Mouse (Mus musculus) heart, embryonic 15.5 days (tissue): ENCODE results near the gene Mettl25. TPM values are rescaled to one million over a fixed set of nuclear protein-coding genes. Genes with fewer than 3 reads are reported as not detected.
A peak's percentile ranks its signal among the peaks of the same experiment; 100 is the strongest.

Source experiments
- ATAC-seq: fragments of 200-750 bp; cut with Nextera tagmentation; replicated peaks from 2 replicates; pipeline ENCODE4 v1.8.0; 2017; ENCODE audit warnings: low read depth, moderate TSS enrichment; ENCODE audit not compliant: insufficient number of reproducible peaks, insufficient read depth, low FRiP score
- H3K27ac ChIP-seq: fragments of 300-500 bp; sonication (generic); 2 replicates; pipeline ENCODE4 v1.5.1; 2015; ENCODE audit warnings: mild to moderate bottlenecking, inconsistent platforms
- H3K27me3 ChIP-seq: fragments of 300-500 bp; sonication (generic); 2 replicates; pipeline ENCODE4 v1.6.1; 2015; ENCODE audit warnings: inconsistent platforms
- H3K36me3 ChIP-seq: fragments of 300-500 bp; sonication (generic); 2 replicates; pipeline ENCODE4 v1.6.1; 2015; ENCODE audit warnings: mild to moderate bottlenecking, inconsistent platforms
- H3K4me1 ChIP-seq: fragments of 300-500 bp; sonication (generic); replicated peaks from 2 replicates; pipeline ENCODE4 v1.6.1; 2015; ENCODE audit warnings: inconsistent platforms
- H3K4me2 ChIP-seq: fragments of 300-500 bp; sonication (generic); 2 replicates; pipeline ENCODE4 v1.6.1; 2015; ENCODE audit warnings: inconsistent platforms, mild to moderate bottlenecking, moderate library complexity
- H3K4me3 ChIP-seq: fragments of 300-500 bp; sonication (generic); 2 replicates; pipeline ENCODE4 v1.5.1; 2015; ENCODE audit warnings: mild to moderate bottlenecking, inconsistent platforms
- H3K9ac ChIP-seq: fragments of 300-500 bp; sonication (generic); 2 replicates; pipeline ENCODE4 v1.6.1; 2015; ENCODE audit warnings: mild to moderate bottlenecking, inconsistent platforms
- H3K9me3 ChIP-seq: fragments of 300-500 bp; sonication (generic); replicated peaks from 2 replicates; pipeline ENCODE4 v1.6.1; 2016; ENCODE audit warnings: inconsistent platforms
- WGBS: fragments of 180-500 bp; shearing (Covaris S2); methylation state at CpG from one replicate; pipeline ENCODE4 v1.1.7; 2015; ENCODE audit warnings: mixed read lengths; 5-methylcytosine and 5-hydroxymethylcytosine counted together
- polyA plus RNA-seq: library from polyadenylated mRNA; unstranded; fragments of >200 nt; fragmentation: Nextera tagmentation; extraction: Ambion mirVana; gene quantifications from 2 replicates; pipeline ENCODE4 v1.2.1, GENCODE M21; 2015

Mettl25 gene
- polyA plus RNA-seq, result 9.8 and 10.3 TPM in 2 replicates

- no peaks in the 10 kb centered on the region for H3K27me3 ChIP-seq
- no peaks in the 10 kb centered on the region for H3K9me3 ChIP-seq
- peaks cover 35% of the 10 kb centered on the region for H3K36me3 ChIP-seq
- peak within 1 kb of the TSS; percentile 96 for H3K27ac ChIP-seq
- ATAC-seq, result peak; percentile 97
- H3K4me1 ChIP-seq, result peaks cover 8% of the 10 kb centered on the region
- WGBS, result under 1% methylated on average over 90 of the region's 90 CpGs
- H3K4me2 ChIP-seq, result peak within 1 kb of the TSS; percentile 73
- peak within 1 kb of the TSS; percentile 85 for H3K4me3 ChIP-seq
- peak within 1 kb of the TSS; percentile 84 for H3K9ac ChIP-seq
These were observed at the start of gene Mettl25, which contains the start of gene Ccdc59 for GRCm38 (mm10) chr10:105840928-105841888. Mettl25 (minus strand) TSS chr10:105841380. Ccdc59 (plus strand) TSS chr10:105841067.

- Histone ChIP-seq H3K27me3 (no peaks in the 10 kb centered on the region), H3K36me3 (no peaks in the 10 kb centered on the region), H3K4me3 (no peak overlapping the region), H3K4me2 (no peak overlapping the region), H3K4me1 (no peaks in the 10 kb centered on the region), H3K27ac (no peak overlapping the region), H3K9ac (no peak overlapping the region), H3K9me3 (no peaks in the 10 kb centered on the region)
- ATAC-seq, result no peak
- WGBS, result 51% methylated on average over 4 of the region's 4 CpGs
These were observed 26.1 kb upstream of the Mettl25 start for GRCm38 (mm10) chr10:105867312-105867711.

- Histone ChIP-seq H3K4me1 (peaks cover 6% of the 10 kb centered on the region), H3K27me3 (no peaks in the 10 kb centered on the region), H3K4me2 (no peak overlapping the region), H3K27ac (no peak overlapping the region), H3K36me3 (peaks cover 28% of the 10 kb centered on the region), H3K9me3 (no peaks in the 10 kb centered on the region), H3K9ac (no peak overlapping the region), H3K4me3 (no peak overlapping the region)
- WGBS, result 38% methylated on average over 4 of the region's 4 CpGs
- no peak for ATAC-seq
These were observed 10.0 kb upstream of the Mettl25 start for GRCm38 (mm10) chr10:105851136-105851535.

GRCm38 (mm10) chr10:105850286-105850685 lies 9.1 kb upstream of the Mettl25 start:
- Histone ChIP-seq H3K4me1 (peaks cover 6% of the 10 kb centered on the region), H3K9ac (no peak overlapping the region), H3K9me3 (no peaks in the 10 kb centered on the region), H3K27me3 (no peaks in the 10 kb centered on the region), H3K27ac (no peak overlapping the region), H3K36me3 (peaks cover 35% of the 10 kb centered on the region), H3K4me2 (no peak overlapping the region), H3K4me3 (no peak overlapping the region)
- no peak for ATAC-seq
- 85% methylated on average over 5 of the region's 5 CpGs for WGBS

- no peak overlapping the region for H3K27ac ChIP-seq
- no peak for ATAC-seq
- WGBS, result 80% methylated on average over 7 of the region's 7 CpGs
- H3K4me3 ChIP-seq, result 0 out of 2 replicates have a peak overlapping the region, but pooled peaks have one; percentile 85
- H3K27me3 ChIP-seq, result no peaks in the 10 kb centered on the region
- H3K4me1 ChIP-seq, result peaks cover 8% of the 10 kb centered on the region
- no peaks in the 10 kb centered on the region for H3K9me3 ChIP-seq
- H3K36me3 ChIP-seq, result peaks cover 45% of the 10 kb centered on the region
- H3K4me2 ChIP-seq, result peak overlapping the region; percentile 73; the same call in 1 of the 2 replicates
- H3K9ac ChIP-seq, result no peak overlapping the region
These were observed 1.4 kb upstream of the Mettl25 start for GRCm38 (mm10) chr10:105842574-105842973.

GRCm38 (mm10) chr10:105834627-105835228 lies 6.5 kb downstream of the Mettl25 start:
- Histone ChIP-seq H3K4me1 (no peaks in the 10 kb centered on the region), H3K4me3 (no peak overlapping the region), H3K9me3 (no peaks in the 10 kb centered on the region), H3K27me3 (no peaks in the 10 kb centered on the region), H3K9ac (no peak overlapping the region), H3K27ac (no peak overlapping the region), H3K36me3 (peaks cover 4% of the 10 kb centered on the region; the same call in 1 of the 2 replicates), H3K4me2 (no peak overlapping the region)
- 59% methylated on average over 10 of the region's 10 CpGs for WGBS
- no peak for ATAC-seq

GRCm38 (mm10) chr10:105806259-105807010 lies 34.7 kb downstream of the Mettl25 start:
- ATAC-seq, result no peak
- WGBS, result 74% methylated on average over 7 of the region's 7 CpGs
- H3K27ac ChIP-seq, result no peak overlapping the region
- no peaks in the 10 kb centered on the region for H3K27me3 ChIP-seq
- H3K4me2 ChIP-seq, result no peak overlapping the region
- H3K9me3 ChIP-seq, result no peaks in the 10 kb centered on the region
- H3K4me1 ChIP-seq, result no peaks in the 10 kb centered on the region
- H3K4me3 ChIP-seq, result no peak overlapping the region
- H3K36me3 ChIP-seq, result no peaks in the 10 kb centered on the region
- H3K9ac ChIP-seq, result no peak overlapping the region

- H3K9ac ChIP-seq, result no peak overlapping the region
- H3K36me3 ChIP-seq, result no peaks in the 10 kb centered on the region
- no peaks in the 10 kb centered on the region for H3K9me3 ChIP-seq
- no peaks in the 10 kb centered on the region for H3K27me3 ChIP-seq
- ATAC-seq, result no peak
- H3K4me1 ChIP-seq, result no peaks in the 10 kb centered on the region
- 80% methylated on average over 2 of the region's 2 CpGs for WGBS
- no peak overlapping the region for H3K27ac ChIP-seq
- H3K4me3 ChIP-seq, result no peak overlapping the region
- H3K4me2 ChIP-seq, result no peak overlapping the region
These were observed 37.7 kb downstream of the Mettl25 start for GRCm38 (mm10) chr10:105803461-105803860.

GRCm38 (mm10) chr10:105802132-105802531 lies 39.0 kb downstream of the Mettl25 start:
- no peaks in the 10 kb centered on the region for H3K27me3 ChIP-seq
- no peaks in the 10 kb centered on the region for H3K36me3 ChIP-seq
- no peaks in the 10 kb centered on the region for H3K4me1 ChIP-seq
- 90% methylated on average over 6 of the region's 6 CpGs for WGBS
- no peak overlapping the region for H3K4me2 ChIP-seq
- H3K9me3 ChIP-seq, result no peaks in the 10 kb centered on the region
- ATAC-seq, result no peak
- no peak overlapping the region for H3K9ac ChIP-seq
- H3K27ac ChIP-seq, result no peak overlapping the region
- no peak overlapping the region for H3K4me3 ChIP-seq

GRCm38 (mm10) chr10:105801147-105801546 lies 40.0 kb downstream of the Mettl25 start:
- no peak for ATAC-seq
- 80% methylated on average over 6 of the region's 6 CpGs for WGBS
- no peak overlapping the region for H3K4me2 ChIP-seq

More at GRCm38 (mm10) chr10:105801147-105801546, 40.0 kb downstream of the Mettl25 start:
- Histone ChIP-seq H3K27ac (no peak overlapping the region), H3K4me3 (no peak overlapping the region), H3K9me3 (no peaks in the 10 kb centered on the region), H3K4me1 (no peaks in the 10 kb centered on the region), H3K36me3 (no peaks in the 10 kb centered on the region), H3K27me3 (no peaks in the 10 kb centered on the region), H3K9ac (no peak overlapping the region)
